Mouse (Mus musculus) megakaryocyte, embryonic 14.5 days (primary cell): Measurements from ENCODE around the gene Ston1.

Source experiments
- FLI1 ChIP-seq: IDR thresholded peaks from 2 replicates; pipeline ENCODE4 v1.6.1; 2012; ENCODE audit warnings: low read length, inconsistent platforms, mixed read lengths
- GATA1 ChIP-seq: IDR thresholded peaks from 3 replicates; pipeline ENCODE4 v1.6.1; 2012; ENCODE audit warnings: mixed read lengths, low read length, inconsistent platforms, borderline replicate concordance

DNA sequence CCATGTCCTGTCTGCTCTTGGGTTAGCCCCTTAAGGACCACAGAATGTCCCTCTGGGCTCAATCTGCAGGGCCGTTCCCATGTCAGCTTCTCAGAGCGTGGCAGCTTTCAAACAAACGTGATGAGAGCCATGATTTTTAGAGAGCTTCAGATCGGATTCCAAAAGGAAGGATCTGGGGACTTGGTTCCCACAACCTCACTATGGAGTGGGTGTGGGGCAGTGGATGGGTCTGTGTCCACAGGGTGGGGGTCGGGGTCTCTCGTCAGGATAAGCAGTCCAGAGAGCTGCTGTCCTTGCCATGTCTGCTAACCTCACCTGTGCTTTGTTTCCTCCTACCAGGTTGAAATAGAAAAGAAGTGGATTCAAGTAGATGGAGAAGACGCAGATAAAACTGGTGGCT, 47.4 kb downstream of the Ston1 start:
- TF ChIP-seq GATA1 (no peak), FLI1 (no peak)
